Mouse (Mus musculus) heart, embryonic 14.5 days (tissue): ENCODE results near the gene Trmt10a. TPM values are rescaled to one million over a fixed set of nuclear protein-coding genes. Genes with fewer than 3 reads are reported as not detected.

Experiments used
- ATAC-seq: fragments of 200-750 bp; cut with Nextera tagmentation; 2 replicates; pipeline ENCODE4 v1.8.0; 2017; ENCODE audit warnings: low read depth, moderate TSS enrichment; ENCODE audit not compliant: insufficient number of reproducible peaks, insufficient read depth, low FRiP score
- H3K27ac ChIP-seq, 2 experiments: fragments of 200-500 bp in 1 of 2; fragments of 300-500 bp in 1 of 2; sonication (generic) in 1 of 2; replicated peaks in 1 of 2; 2 replicates each; pipeline ENCODE4 v1.5.1; 2012 to 2014; ENCODE audit warnings: low read depth in 2 of 2, low read length in 2 of 2, control low read depth in 1 of 2, mild to moderate bottlenecking in 1 of 2, mixed read lengths in 1 of 2; ENCODE audit not compliant: control insufficient read depth in 1 of 2, insufficient read depth in 1 of 2
- H3K27me3 ChIP-seq: fragments of 300-500 bp; sonication (generic); 2 replicates; pipeline ENCODE4 v1.6.1; 2014; ENCODE audit warnings: mild to moderate bottlenecking, low read length, control low read depth; ENCODE audit not compliant: control insufficient read depth, insufficient read depth
- H3K36me3 ChIP-seq: fragments of 300-500 bp; sonication (generic); 2 replicates; pipeline ENCODE4 v1.6.1; 2014; ENCODE audit warnings: mild to moderate bottlenecking, control low read depth, low read length, mixed read lengths; ENCODE audit not compliant: control insufficient read depth, insufficient read depth
- H3K4me1 ChIP-seq, 2 experiments: fragments of 200-500 bp in 1 of 2; fragments of 300-500 bp in 1 of 2; sonication (generic) in 1 of 2; 2 replicates each; pipeline ENCODE4 v1.6.1; 2012 to 2014; ENCODE audit warnings: low read length in 2 of 2, control low read depth in 1 of 2, mixed read lengths in 1 of 2; ENCODE audit not compliant: control insufficient read depth in 2 of 2, insufficient read depth in 2 of 2
- H3K4me2 ChIP-seq: fragments of 300-500 bp; sonication (generic); 2 replicates; pipeline ENCODE4 v1.6.1; 2014; ENCODE audit warnings: mild to moderate bottlenecking, low read length
- H3K4me3 ChIP-seq, 2 experiments: fragments of 200-500 bp in 1 of 2; fragments of 300-500 bp in 1 of 2; sonication (generic) in 1 of 2; 2 replicates each; pipeline ENCODE4 v1.5.1; 2012 to 2014; ENCODE audit warnings: low read length in 2 of 2, mild to moderate bottlenecking in 2 of 2, control low read depth in 1 of 2, low read depth in 1 of 2, moderate library complexity in 1 of 2; ENCODE audit not compliant: control insufficient read depth in 1 of 2, insufficient read depth in 1 of 2
- H3K9ac ChIP-seq: fragments of 300-500 bp; sonication (generic); 2 replicates; pipeline ENCODE4 v1.6.1; 2014; ENCODE audit warnings: mild to moderate bottlenecking, low read length
- H3K9me3 ChIP-seq: fragments of 300-500 bp; sonication (generic); 2 replicates; pipeline ENCODE4 v1.6.1; 2016; ENCODE audit warnings: low read length, control low read depth; ENCODE audit not compliant: control insufficient read depth
- WGBS: fragments of 180-500 bp; shearing (Covaris S2); extraction: QIAGEN DNeasy Blood & Tissue Kit; methylation state at CpG from one replicate; pipeline ENCODE4 v1.1.7; 2014; 5-methylcytosine and 5-hydroxymethylcytosine counted together
- polyA plus RNA-seq: library from polyadenylated mRNA; unstranded; fragments of >200 nt; fragmentation: Nextera tagmentation; extraction: Ambion mirVana; gene quantifications from 2 replicates; pipeline ENCODE4 v1.2.1, GENCODE M21; 2014

The Trmt10a gene
- polyA plus RNA-seq, 1 experiment from 2014 or later: 7.7 TPM

DNA sequence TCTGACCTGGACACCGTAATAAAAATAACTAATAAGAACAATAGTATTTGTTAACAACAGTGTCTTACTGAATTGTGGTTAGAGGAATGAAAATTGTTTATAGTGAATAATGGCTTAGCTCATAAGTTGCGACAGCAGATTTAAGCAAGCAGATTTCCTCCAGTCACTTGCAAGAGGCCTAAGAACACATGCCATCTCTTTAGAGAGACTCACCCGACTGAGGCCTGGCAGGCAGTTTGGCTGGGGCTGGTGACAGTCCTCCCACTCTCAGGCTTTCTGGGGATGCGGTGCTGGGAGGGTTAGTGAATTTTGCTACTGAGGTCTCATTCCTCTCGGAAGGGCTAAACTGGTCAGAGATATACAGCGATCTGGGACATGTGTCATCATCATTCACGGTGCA lies 40.1 kb downstream of the Trmt10a start:
- no peak overlapping the region for H3K4me3 ChIP-seq
- H3K4me1 ChIP-seq: no peaks in the 10 kb centered on the region
- no peak for ATAC-seq
- H3K27me3 ChIP-seq: no peaks in the 10 kb centered on the region
- 86% methylated on average over 7 of the region's 7 CpGs for WGBS
- H3K9me3 ChIP-seq: no peaks in the 10 kb centered on the region
- H3K27ac ChIP-seq: no peak overlapping the region
- H3K9ac ChIP-seq: no peak overlapping the region
- no peaks in the 10 kb centered on the region for H3K36me3 ChIP-seq
- no peak overlapping the region for H3K4me2 ChIP-seq

DNA sequence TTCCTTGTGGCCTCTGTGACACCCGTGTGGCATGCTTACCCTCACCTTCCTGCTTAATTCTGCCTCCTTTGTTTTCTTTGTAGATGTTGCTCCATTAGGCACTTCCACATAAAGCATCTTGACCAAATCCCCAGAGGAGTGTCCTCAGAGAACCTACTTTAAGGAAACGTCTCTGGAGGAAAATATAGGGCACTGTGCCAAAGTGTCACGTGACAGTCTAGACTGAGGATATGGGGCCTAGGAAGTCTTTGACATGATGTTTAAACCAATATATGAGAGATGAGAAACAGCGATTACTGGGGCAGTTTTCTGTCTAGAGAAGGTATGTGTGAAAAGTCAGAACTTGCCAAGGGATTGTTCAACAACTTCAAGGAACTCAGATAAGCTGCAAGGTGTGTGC lies 42.0 kb downstream of the Trmt10a start:
- Histone ChIP-seq H3K36me3 (no peaks in the 10 kb centered on the region), H3K4me1 (no peaks in the 10 kb centered on the region), H3K27me3 (no peaks in the 10 kb centered on the region), H3K9me3 (no peaks in the 10 kb centered on the region), H3K4me3 (no peak overlapping the region), H3K4me2 (no peak overlapping the region), H3K27ac (no peak overlapping the region), H3K9ac (no peak overlapping the region)
- WGBS: 46% methylated on average over 4 of the region's 4 CpGs
- ATAC-seq: no peak

DNA sequence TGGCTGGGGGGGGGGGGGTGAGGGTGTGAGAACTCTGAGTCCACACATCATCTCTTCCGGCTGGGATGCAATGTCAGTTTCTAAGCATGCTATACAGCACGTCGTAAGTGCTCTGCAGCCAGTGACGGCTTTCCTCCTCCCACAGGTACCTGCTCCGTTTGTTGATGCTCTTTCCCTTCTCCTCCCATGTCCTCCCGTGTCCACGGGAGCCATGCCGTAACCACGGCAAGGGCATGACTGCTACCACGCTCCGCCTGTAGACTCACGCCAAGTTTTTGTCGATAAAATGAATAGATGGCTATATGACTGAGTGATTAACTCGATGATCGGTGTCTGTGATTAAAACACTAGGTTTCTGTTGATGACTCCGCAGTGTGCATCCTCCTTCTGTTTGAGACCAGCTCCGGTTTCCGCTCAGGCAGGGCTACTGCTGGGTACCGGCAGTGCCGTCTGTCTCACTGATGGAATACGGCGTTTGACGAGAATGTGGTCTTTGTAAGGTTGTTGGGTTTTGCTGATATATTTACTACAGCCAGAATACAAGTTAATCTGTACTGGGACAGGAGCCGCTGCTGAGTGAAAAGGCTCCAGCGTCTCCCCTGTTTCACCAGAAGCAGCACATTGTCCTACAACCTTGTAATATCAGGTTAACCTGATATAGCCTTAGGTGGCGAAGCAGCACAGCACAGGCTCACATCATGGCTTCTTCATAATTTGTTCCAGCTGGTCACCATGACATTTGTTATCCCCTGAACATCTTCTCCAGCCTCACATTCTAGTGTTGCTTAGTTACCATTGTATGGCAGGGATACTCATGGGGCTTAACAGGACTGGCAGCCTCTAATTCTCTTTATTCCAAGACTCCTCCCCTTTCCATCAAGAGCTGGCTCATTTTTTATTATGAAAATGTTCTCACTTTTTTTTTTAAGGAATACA lies 43.0 kb downstream of the Trmt10a start:
- H3K9me3 ChIP-seq: no peaks in the 10 kb centered on the region
- no peaks in the 10 kb centered on the region for H3K36me3 ChIP-seq
- H3K4me3 ChIP-seq: no peak overlapping the region
- H3K4me1 ChIP-seq: no peaks in the 10 kb centered on the region
- H3K27ac ChIP-seq: no peak overlapping the region
- H3K4me2 ChIP-seq: no peak overlapping the region
- WGBS: 88% methylated on average over 26 of the region's 26 CpGs
- ATAC-seq: no peak
- H3K27me3 ChIP-seq: no peaks in the 10 kb centered on the region
- H3K9ac ChIP-seq: no peak overlapping the region

- no peak overlapping the region for H3K4me2 ChIP-seq
- H3K9me3 ChIP-seq: no peaks in the 10 kb centered on the region
- no peak overlapping the region for H3K27ac ChIP-seq
- H3K4me3 ChIP-seq: no peak overlapping the region
- no peaks in the 10 kb centered on the region for H3K27me3 ChIP-seq
- 74% methylated on average over 7 of the region's 7 CpGs for WGBS
- H3K9ac ChIP-seq: no peak overlapping the region
- no peaks in the 10 kb centered on the region for H3K4me1 ChIP-seq
- no peaks in the 10 kb centered on the region for H3K36me3 ChIP-seq
- ATAC-seq: no peak
Measured at GRCm38 (mm10) chr3:138192260-138192659, 49.0 kb downstream of the Trmt10a start.

DNA sequence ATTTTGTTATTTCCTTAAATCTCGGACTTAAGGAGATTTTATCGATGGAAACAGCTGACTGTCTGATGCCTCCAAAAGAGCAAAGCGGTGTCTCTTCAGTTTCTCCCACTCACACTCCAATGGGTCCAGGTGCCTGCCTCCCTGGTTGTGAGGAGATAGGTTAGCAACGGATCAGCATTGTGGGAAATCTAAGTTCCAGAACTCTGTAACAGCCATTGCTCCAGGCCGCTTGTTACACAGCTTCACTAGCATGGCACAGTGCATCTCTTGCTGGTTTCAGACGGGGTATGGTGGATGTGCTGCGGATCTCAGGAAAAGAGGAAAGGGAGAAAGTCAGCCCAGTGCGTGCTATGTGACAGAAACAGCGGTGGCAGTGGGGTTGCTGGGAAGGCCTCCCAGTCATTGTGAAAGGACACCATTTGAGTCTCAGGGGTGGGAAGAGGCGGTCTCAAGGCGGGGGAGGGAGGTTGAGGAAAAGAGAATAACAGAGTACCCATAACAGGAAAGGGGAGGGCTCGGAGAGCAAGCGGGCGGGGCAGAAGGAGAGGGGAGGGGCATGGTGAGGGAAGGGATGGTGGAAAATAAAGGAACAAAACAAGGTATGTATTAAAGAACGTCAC lies 50.5 kb downstream of the Trmt10a start, which contains the start of gene 4930579F01Rik:
4930579F01Rik (minus strand) TSS at position 143 of the 620 bp plus-strand sequence.
- Histone ChIP-seq H3K36me3 (no peaks in the 10 kb centered on the region), H3K27me3 (no peaks in the 10 kb centered on the region), H3K4me1 (no peaks in the 10 kb centered on the region), H3K4me2 (no peak within 1 kb of the TSS), H3K27ac (no peak within 1 kb of the TSS), H3K4me3 (no peak within 1 kb of the TSS), H3K9ac (no peak within 1 kb of the TSS), H3K9me3 (no peaks in the 10 kb centered on the region)
- no peak for ATAC-seq
- 75% methylated on average over 15 of the region's 15 CpGs for WGBS

DNA sequence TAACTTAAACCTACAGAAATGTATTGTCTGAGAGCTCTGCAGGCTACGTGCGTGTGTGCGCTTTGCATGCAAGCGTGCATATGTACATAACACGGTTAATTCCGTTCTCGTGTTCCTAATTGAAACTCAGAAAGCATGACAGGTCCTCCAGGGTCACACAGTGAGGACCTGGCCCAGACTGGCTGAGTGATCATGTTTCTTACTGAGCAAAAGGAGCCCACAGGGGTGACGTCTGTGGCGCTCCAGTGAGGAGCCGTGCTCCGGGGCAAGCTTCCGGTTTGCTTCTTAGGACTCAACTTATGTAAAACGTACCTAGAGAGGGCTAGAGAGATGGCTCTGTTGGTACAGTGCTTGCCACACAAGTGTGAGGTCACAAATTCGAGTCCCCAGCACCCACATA lies 53.8 kb downstream of the Trmt10a start:
- 83% methylated on average over 14 of the region's 14 CpGs for WGBS
- H3K27me3 ChIP-seq: no peaks in the 10 kb centered on the region
- no peak overlapping the region for H3K4me3 ChIP-seq
- no peaks in the 10 kb centered on the region for H3K9me3 ChIP-seq
- no peak for ATAC-seq
- no peaks in the 10 kb centered on the region for H3K36me3 ChIP-seq
- H3K9ac ChIP-seq: no peak overlapping the region
- H3K27ac ChIP-seq: no peak overlapping the region
- H3K4me1 ChIP-seq: no peaks in the 10 kb centered on the region
- no peak overlapping the region for H3K4me2 ChIP-seq

DNA sequence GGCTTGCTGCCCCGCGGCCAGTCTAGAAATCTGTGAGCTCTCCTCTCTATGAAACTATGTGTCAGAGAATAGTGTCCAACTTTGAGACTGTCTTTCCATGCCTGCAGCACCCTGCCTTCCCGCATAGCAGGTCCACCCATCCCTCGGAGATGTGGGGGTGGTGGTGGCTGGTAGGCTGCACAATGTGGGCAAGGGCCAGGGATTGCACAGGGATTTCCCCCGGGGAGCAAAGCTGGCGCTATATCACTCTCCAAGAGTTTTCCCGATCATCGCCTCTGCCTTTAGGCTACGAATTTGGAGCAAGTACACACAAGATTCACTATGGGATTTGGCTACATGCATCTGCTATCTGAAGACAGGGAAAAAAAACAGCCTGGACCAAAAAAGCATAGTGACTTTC lies 54.3 kb downstream of the Trmt10a start:
- no peak for ATAC-seq
- Histone ChIP-seq H3K4me1 (no peaks in the 10 kb centered on the region), H3K4me2 (peak overlapping the region; percentile 62; the same call in 1 of the 2 replicates), H3K27ac (no peak overlapping the region), H3K9me3 (no peaks in the 10 kb centered on the region), H3K9ac (no peak overlapping the region), H3K4me3 (no peak overlapping the region), H3K27me3 (no peaks in the 10 kb centered on the region), H3K36me3 (no peaks in the 10 kb centered on the region)
- 66% methylated on average over 9 of the region's 9 CpGs for WGBS
